Mouse (Mus musculus) E14TG2a.4 (cell line): ENCODE results near the gene Rbm8a.

ENCODE experiments used
- CTCF ChIP-seq: conservative IDR thresholded peaks from 2 replicates; pipeline ENCODE4 v1.5.1; 2014; ENCODE audit warnings: low read length
- NANOG ChIP-seq: IDR thresholded peaks from 2 replicates; pipeline ENCODE4 v1.6.1; 2014; ENCODE audit warnings: borderline replicate concordance, low read length, mixed read lengths
- POU5F1 ChIP-seq: IDR thresholded peaks from 2 replicates; pipeline ENCODE4 v1.6.1; 2014; ENCODE audit warnings: low read length, borderline replicate concordance

DNA sequence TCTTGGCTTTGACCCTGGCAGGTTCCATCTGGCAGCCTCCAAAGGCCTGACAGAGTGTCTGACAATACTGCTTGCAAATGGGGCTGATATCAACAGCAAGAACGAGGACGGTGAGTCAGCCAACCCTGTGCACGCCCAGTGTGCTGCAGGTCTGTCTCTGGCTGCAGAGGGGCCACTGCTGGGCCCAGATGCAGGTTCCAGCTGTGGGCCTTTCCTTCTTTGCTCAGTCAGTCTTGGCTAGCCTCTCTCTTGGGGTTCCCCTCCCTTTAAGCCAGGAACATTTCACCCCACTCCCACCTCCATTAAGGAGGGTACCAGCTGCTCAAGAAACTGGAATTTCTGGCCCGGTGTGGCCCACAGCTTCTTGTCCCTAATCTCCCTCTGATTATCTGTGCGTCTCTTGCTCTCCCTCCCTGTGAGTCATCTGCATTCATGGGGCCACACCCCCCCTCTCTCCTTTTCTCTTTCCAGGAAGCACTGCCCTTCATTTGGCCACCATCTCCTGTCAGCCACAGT, 49.5 kb downstream of the Rbm8a start:
- TF ChIP-seq CTCF (no peak), NANOG (no peak), POU5F1 (no peak)
